Mouse (Mus musculus) lung, adult 2 months (tissue): Measurements from ENCODE around the gene Atp5g1. TPM values are rescaled to one million over a fixed set of nuclear protein-coding genes. Genes with fewer than 3 reads are reported as not detected.

Experiments used
- DNase-seq: peaks from one replicate; pipeline ENCODE4 v3.0.0; 2022
- H3K4me1 ChIP-seq: fragments of 200-500 bp; 2 replicates; pipeline ENCODE4 v1.6.1; 2011; ENCODE audit warnings: low read length; ENCODE audit not compliant: control insufficient read depth, insufficient read depth
- H3K4me3 ChIP-seq: fragments of 200-500 bp; replicated peaks from 2 replicates; pipeline ENCODE3; 2011; ENCODE audit warnings: low read depth, mild to moderate bottlenecking, control low read depth, low read length; ENCODE audit errors: extremely low read depth
- CTCF ChIP-seq: fragments of 200-500 bp; IDR thresholded peaks from 2 replicates; pipeline ENCODE4 v1.5.1; 2011; ENCODE audit warnings: mild to moderate bottlenecking, low read length, control low read depth; ENCODE audit not compliant: insufficient read depth
- POLR2A ChIP-seq: fragments of 200-500 bp; IDR thresholded peaks from 2 replicates; pipeline ENCODE4 v1.6.1; 2011; ENCODE audit warnings: low read depth, mild to moderate bottlenecking, control low read depth, low read length, borderline replicate concordance; ENCODE audit errors: extremely low read depth
- WGBS: fragments of 180-500 bp; shearing (Covaris S2); methylation state at CpG from one replicate; pipeline ENCODE4 v1.1.7; 2018; 5-methylcytosine and 5-hydroxymethylcytosine counted together
- polyA plus RNA-seq: library from polyadenylated mRNA; depleted of rRNA; stranded (reverse); fragments of >200 nt; gene quantifications from 2 replicates; pipeline ENCODE4 v1.2.3, GENCODE M21; 2012

Atp5g1 gene
- polyA plus RNA-seq, 1 experiment, result 352 TPM

DNA sequence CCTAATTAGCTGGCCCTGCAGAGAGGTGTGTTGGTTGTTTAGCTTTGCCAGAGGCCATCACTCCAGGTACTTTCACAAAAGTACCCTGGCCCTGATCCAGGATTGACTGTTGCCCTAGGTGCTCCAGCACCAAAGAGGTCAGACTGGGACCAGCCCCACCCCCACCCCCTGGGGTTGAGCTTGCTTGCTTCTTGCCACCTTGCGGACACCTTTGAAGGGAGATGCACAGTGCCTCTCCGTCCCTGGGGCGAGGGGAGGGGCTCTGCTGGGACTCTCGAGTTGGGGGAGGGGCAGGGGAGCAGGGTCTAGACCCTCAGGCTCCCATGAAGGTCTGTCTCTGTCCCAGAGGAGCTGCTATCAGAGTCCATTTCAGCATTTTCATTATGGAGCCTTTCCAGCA is 25.5 kb downstream of the Atp5g1 start:
- TF ChIP-seq POLR2A (no peak), CTCF (no peak)
- no peak for DNase-seq
- Histone ChIP-seq H3K4me3 (no peak overlapping the region), H3K4me1 (no peaks in the 10 kb centered on the region)
- 92% methylated on average over 4 of the region's 4 CpGs for WGBS

DNA sequence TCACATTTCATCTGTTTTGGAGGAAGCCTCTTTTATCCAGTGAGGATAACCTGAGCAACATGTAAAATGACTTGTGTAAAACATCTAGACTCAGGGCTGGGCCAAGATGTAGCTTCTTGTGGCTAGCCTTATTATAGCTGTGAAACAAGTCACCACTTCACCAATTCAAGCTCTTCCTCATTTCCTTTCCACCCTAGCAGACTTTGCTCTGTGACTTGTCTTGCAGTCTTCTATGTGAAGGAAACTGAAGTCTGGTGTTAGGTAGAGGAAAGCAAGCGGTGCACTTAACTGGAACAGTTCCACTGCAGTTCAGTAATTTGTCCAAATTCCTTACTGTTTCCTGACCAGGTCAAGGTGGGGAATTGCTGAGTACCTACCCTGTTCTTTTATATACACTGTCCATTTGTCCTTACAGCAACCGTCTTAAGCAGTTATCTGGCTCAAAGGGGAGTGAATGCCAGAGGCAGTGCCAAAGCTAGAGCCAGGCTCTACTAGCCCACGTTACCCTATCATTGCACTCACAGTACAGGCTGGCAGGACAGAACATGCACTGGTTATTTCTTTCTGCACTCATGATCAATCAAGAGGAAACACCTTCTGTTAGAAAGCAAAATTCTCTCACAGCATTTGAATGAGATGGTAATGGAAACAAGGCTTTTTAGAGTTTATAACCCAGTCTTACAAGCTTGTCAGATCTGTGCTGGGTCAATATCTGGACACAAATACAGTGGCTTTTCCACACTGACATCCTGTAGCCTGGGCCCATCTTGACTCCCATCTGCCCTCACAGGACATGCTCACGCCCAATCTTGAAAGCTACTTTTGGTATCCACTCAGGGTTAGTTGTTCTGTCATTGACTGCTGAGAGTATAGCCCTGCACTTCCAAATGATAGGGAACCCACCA is 27.7 kb downstream of the Atp5g1 start:
- DNase-seq, result no peak
- no peak for TF ChIP-seq CTCF
- TF ChIP-seq POLR2A, result no peak
- WGBS, result 73% methylated on average over 4 of the region's 4 CpGs
- no peak overlapping the region for H3K4me3 ChIP-seq
- H3K4me1 ChIP-seq, result no peaks in the 10 kb centered on the region

DNA sequence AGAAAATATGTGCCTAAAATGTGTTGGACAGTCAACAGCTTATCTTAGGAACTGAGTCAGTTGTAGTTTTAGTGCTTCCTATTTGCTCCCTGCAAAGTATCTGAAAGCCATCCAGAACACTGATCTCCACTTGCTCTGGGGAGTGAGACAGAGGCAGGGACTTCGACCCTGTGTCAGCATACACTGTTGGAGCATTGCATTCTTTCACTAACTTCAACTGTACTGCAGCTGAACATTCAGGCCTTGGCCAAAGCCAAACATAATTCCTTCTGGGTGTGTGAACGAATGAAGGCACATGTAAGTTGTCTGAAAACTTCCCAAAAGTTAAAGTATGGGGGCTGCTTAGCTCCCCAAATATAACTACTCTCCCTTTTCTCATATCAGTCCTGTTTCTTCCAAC is 28.7 kb downstream of the Atp5g1 start:
- Histone ChIP-seq H3K4me1 (no peaks in the 10 kb centered on the region), H3K4me3 (no peak overlapping the region)
- no peak for DNase-seq
- TF ChIP-seq POLR2A (no peak), CTCF (no peak)
- WGBS, result 75% methylated on average over 2 of the region's 2 CpGs

DNA sequence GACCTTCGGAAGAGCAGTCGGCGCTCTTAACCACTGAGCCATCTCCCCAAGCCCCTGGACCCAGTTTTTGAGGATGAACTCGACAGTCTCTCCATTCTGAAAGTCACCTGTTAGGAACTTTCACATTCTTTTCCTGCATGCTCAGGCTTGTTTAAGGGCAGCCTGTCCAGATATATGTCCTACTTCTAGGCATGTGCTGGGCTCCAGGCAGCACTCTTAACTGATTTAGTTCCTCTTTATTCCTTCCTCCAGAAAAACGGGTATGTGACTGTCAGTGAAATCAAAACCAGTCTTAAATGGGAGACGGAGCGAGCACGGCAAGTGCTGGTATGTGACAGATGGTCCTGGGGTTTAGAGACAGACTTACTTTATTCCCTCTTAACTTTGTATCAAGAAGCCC is 29.4 kb downstream of the Atp5g1 start:
- DNase-seq, result no peak
- H3K4me3 ChIP-seq, result no peak overlapping the region
- H3K4me1 ChIP-seq, result no peaks in the 10 kb centered on the region
- 84% methylated on average over 8 of the region's 8 CpGs for WGBS
- TF ChIP-seq CTCF, result no peak
- TF ChIP-seq POLR2A, result no peak

DNA sequence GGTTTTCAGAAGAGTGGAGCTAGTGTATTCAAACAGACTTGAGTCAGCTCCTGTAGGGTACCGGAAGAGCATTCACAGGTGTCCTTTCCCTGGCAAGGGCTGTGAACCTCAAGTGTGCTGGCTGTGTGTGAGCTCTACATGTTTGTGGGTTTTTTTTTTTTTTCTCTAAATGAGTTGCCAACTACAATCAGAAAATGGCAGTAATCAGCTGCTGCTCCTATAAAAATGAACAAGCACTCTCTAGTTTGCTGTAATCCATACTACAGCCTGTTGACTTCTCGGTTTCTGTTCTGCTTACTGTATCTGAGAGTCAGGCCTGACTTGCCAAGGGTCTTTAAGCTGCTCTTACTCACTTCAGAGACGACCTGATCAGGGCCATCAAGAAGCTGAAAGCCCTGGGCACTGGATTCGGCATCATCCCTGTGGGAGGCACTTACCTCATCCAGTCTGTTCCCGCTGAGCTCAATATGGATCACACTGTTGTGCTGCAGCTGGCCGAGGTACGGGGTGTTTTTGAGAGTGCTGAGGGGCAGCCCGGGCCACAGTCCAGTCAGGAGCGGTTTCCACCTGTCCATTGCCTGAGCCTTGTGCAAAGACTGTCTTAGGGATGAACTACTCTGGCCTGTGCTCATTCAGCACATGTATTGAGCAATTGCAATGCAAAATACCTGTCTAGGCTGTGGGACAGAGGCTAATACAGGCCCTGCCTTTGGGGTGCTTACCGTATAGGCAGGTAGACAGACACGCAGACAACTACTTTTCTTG is 30.5 kb downstream of the Atp5g1 start:
- H3K4me3 ChIP-seq, result no peak overlapping the region
- no peaks in the 10 kb centered on the region for H3K4me1 ChIP-seq
- 83% methylated on average over 11 of the region's 11 CpGs for WGBS
- DNase-seq, result no peak
- TF ChIP-seq POLR2A (no peak), CTCF (no peak)

DNA sequence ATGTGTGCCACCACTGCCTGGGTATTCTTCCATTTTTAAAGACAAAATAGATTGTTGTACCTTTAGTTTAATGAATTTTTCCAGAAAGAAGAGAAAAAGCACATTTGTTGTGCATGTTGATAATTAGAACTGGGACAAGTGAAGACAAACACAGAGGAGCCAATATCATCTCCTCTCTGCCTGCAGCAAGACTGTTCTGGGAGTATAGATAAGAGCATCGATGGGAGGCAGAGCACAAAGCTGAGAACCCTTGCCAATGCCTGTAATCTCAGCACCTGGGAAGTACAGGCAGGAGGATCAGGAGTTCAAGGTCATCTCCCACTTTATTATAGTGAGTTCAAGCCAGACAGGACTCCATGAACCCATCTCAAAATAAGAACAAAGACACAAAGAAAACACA is 36.9 kb downstream of the Atp5g1 start:
- WGBS, result 86% methylated on average over 1 of the region's 1 CpGs
- TF ChIP-seq CTCF (no peak), POLR2A (no peak)
- H3K4me3 ChIP-seq, result no peak overlapping the region
- no peak for DNase-seq
- peaks cover 9% of the 10 kb centered on the region for H3K4me1 ChIP-seq

DNA sequence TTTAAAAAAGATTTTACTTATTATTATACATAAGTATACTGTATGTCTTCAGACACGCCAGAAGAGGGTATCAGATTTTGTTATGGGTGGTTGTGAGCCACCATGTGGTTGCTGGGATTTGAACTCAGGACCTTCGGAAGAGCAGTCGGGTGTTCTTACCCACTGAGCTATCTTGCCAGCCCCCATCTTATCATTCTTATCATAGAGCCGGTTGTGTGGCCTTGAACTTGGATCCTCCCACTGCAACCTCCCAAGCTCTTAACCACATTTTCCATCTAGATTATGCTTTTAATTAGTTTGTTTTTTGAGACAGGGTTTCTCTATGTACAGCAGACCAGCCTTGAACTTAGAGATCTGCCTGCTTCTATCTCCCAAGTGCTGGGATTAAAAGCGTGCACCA is 38.0 kb downstream of the Atp5g1 start:
- no peak for DNase-seq
- Histone ChIP-seq H3K4me3 (no peak overlapping the region), H3K4me1 (peaks cover 9% of the 10 kb centered on the region)
- TF ChIP-seq CTCF (no peak), POLR2A (no peak)
- WGBS, result 88% methylated on average over 5 of the region's 5 CpGs

DNA sequence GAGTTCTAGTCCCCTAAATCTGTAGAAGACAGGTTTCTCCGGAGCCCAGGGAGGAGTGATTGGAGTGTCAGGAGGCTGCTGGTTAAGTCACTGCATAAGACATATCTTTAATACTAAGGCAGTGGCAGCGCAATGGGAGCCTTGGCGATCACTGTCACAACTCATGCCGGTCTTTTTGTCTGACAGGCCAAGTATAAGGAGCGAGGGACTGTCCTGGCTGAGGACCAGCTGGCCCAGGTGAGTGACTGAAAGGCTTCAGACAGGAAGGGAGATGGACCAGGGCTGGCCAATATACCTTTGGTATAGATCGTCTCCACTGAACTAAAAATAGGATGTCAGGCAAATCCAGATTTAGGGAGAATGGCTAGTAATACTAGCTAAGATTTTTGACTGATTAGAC is 40.3 kb downstream of the Atp5g1 start:
- DNase-seq, result no peak
- Histone ChIP-seq H3K4me1 (peaks cover 9% of the 10 kb centered on the region), H3K4me3 (peak overlapping the region; percentile 100)
- WGBS, result 7% methylated on average over 6 of the region's 6 CpGs
- TF ChIP-seq POLR2A (no peak), CTCF (no peak)

DNA sequence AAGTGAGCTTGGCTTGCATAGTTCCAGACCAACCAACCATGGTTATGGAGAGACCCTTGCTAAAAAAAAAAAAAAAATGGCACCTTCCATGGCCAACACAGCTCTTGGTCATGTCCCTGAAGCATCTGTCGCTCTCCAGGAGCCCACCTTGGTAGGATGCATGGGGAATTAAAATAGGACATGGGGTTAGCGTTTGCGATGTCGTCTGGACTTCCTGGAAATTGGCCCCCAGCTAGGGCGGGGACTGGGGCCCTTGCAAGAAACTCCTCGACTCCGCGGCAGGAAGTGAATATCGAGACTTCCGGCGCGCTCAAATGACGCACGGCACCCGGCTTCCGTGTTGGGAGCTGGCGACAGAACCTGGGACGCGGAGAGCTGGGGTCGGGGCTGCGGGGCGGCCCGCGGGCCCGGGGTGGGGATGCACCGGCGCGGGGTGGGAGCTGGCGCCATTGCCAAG is 40.8 kb downstream of the Atp5g1 start, which contains the start of gene Snf8:
Snf8 (plus strand) TSS at position 290 of the 457 bp plus-strand sequence.
- TF ChIP-seq POLR2A, result peak; percentile 62; the same call in 1 of the 2 replicates
- no peak for TF ChIP-seq CTCF
- Histone ChIP-seq H3K4me1 (peaks cover 9% of the 10 kb centered on the region), H3K4me3 (peak within 1 kb of the TSS; percentile 100)
- under 1% methylated on average over 29 of the region's 29 CpGs for WGBS
- DNase-seq, result peak; percentile 95
